Mouse (Mus musculus): Measurements from ENCODE around the gene Tnks2. TPM values are rescaled to one million over a fixed set of nuclear protein-coding genes. Genes with fewer than 3 reads are reported as not detected.

Tnks2 gene
- polyA plus RNA-seq, 2 experiments: 19.0 to 19.4 TPM

GRCm38 (mm10) chr19:36806842-36807241, 27.2 kb upstream of the Tnks2 start:
- Histone ChIP-seq H3K27me3 (ENCODE audit: control insufficient read depth, insufficient read depth, low read length) (no peaks in the 10 kb centered on the region), H3K4me1 (replicated peaks; ENCODE audit: control insufficient read depth in 2 of 2, insufficient read depth in 2 of 2, low read length in 1 of 2) (0 out of 4 replicates have a peak, but pooled peaks cover 0 to 2% of the 10 kb centered on the region in 2 experiments), H3K36me3 (replicated peaks; ENCODE audit: control insufficient read depth, insufficient read depth, low read depth) (no peaks in the 10 kb centered on the region), H3K4me2 (ENCODE audit: low read depth) (no peak overlapping the region), H3K9me3 (ENCODE audit: control insufficient read depth, low read length) (peaks cover 3% of the 10 kb centered on the region; the same call in 1 of the 2 replicates), H3K9ac (replicated peaks) (no peak overlapping the region), H3K27ac (no peak overlapping the region), H3K4me3 (ENCODE audit: insufficient read depth in 1 of 2, low read depth in 2 of 2, low read length in 2 of 2) (no peak overlapping the region)
- ATAC-seq (ENCODE audit: insufficient read depth) (no peak), DNase-seq (ENCODE audit: low read depth in 3 of 3, low spot score in 3 of 3) (no peak)
- no peak for TF ChIP-seq CTCF (IDR thresholded peaks at IDR 0.05; ENCODE audit: low read depth)
- TF ChIP-seq EP300 (IDR thresholded peaks at IDR 0.05; ENCODE audit: low read depth): no peak
- 34% methylated on average over 2 of the region's 2 CpGs for WGBS (ENCODE audit: insufficient replicate concordance)

DNA sequence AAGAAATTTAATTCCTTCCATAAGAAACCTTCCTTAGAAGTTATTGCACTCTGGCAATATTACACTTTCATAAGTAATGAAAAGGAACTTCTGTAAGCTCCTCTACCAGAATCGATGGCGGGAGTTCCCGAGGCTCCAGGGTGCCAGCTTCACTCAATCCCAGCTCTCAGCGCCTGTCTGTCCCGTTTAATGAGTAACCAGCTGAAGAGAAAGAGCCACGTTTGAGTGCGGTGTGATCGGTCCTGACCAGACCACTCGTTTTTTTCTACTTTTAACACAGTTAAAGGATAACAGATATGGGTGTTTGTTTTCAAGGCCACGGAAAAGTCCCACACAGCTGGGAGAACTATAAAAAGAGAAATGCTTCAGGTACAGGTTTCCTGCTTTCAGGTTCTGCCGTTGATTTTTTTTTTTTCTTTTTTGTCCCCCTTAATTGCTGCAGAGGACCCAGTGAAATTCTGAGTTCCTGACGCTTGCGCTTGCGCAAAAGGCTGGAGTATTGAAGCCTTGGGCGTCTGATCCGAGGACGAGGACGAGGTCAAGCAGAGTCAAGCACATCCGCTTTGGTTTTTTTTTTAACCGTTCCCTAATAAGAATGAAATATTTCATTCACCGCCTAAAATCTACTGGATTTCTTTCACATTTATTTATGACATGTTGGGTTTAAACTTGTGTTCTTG, 25.5 kb upstream of the Tnks2 start:
- H3K9me3 ChIP-seq (ENCODE audit: control insufficient read depth, low read length): no peaks in the 10 kb centered on the region
- TF ChIP-seq CTCF (IDR thresholded peaks at IDR 0.05; ENCODE audit: low read depth) (no peak), EP300 (IDR thresholded peaks at IDR 0.05; ENCODE audit: low read depth) (no peak)
- H3K27me3 ChIP-seq (ENCODE audit: control insufficient read depth, insufficient read depth, low read length): no peaks in the 10 kb centered on the region
- DNase-seq (ENCODE audit: low read depth in 3 of 3, low spot score in 3 of 3) (no peak), ATAC-seq (ENCODE audit: insufficient read depth) (peak; percentile 53; the same call in 1 of the 2 replicates)
- 59% methylated on average over 21 of the region's 21 CpGs for WGBS (ENCODE audit: insufficient replicate concordance)
- H3K27ac ChIP-seq: no peak overlapping the region
- 0 out of 4 replicates have a peak, but pooled peaks cover 0 to 2% of the 10 kb centered on the region in 2 experiments for H3K4me1 ChIP-seq (replicated peaks; ENCODE audit: control insufficient read depth in 2 of 2, insufficient read depth in 2 of 2, low read length in 1 of 2)
- no peak overlapping the region for H3K9ac ChIP-seq (replicated peaks)
- H3K4me2 ChIP-seq (ENCODE audit: low read depth): peak overlapping the region; percentile 15; the same call in 1 of the 2 replicates
- no peak overlapping the region for H3K4me3 ChIP-seq (ENCODE audit: insufficient read depth in 1 of 2, low read depth in 2 of 2, low read length in 2 of 2)
- H3K36me3 ChIP-seq (replicated peaks; ENCODE audit: control insufficient read depth, insufficient read depth, low read depth): no peaks in the 10 kb centered on the region

GRCm38 (mm10) chr19:36809476-36810168, 24.4 kb upstream of the Tnks2 start:
- Histone ChIP-seq H3K36me3 (replicated peaks; ENCODE audit: control insufficient read depth, insufficient read depth, low read depth) (no peaks in the 10 kb centered on the region), H3K9me3 (ENCODE audit: control insufficient read depth, low read length) (no peaks in the 10 kb centered on the region), H3K4me2 (ENCODE audit: low read depth) (no peak overlapping the region), H3K27ac (no peak overlapping the region), H3K4me1 (replicated peaks; ENCODE audit: control insufficient read depth in 2 of 2, insufficient read depth in 2 of 2, low read length in 1 of 2) (0 out of 4 replicates have a peak, but pooled peaks cover 0 to 2% of the 10 kb centered on the region in 2 experiments), H3K27me3 (ENCODE audit: control insufficient read depth, insufficient read depth, low read length) (no peaks in the 10 kb centered on the region), H3K4me3 (ENCODE audit: insufficient read depth in 1 of 2, low read depth in 2 of 2, low read length in 2 of 2) (no peak overlapping the region), H3K9ac (replicated peaks) (no peak overlapping the region)
- no peak for DNase-seq (ENCODE audit: low read depth in 3 of 3, low spot score in 3 of 3)
- ATAC-seq (ENCODE audit: insufficient read depth): no peak
- TF ChIP-seq CTCF (IDR thresholded peaks at IDR 0.05; ENCODE audit: low read depth) (no peak), EP300 (IDR thresholded peaks at IDR 0.05; ENCODE audit: low read depth) (no peak)
- 29% methylated on average over 12 of the region's 12 CpGs for WGBS (ENCODE audit: insufficient replicate concordance)

DNA sequence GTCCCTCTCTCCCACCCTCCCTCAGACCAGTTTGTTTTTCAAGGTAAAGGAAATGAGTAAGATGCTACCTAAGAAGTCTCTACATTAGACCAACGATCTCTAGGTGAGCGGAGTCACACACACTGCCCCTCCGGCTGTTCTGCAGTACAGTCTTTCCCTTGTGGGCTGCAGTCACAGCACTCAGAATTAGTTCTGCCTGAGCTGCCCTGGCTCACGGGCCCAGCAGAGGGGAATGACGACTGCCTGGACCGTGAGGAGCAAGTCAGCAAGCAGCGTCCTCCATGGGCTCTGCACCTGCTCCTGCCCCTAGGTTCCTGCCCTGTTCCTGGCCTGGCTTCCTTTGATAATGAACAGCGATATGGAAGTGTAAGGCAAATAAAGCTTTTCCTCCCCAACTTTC, 22.0 kb upstream of the Tnks2 start:
- TF ChIP-seq EP300 (IDR thresholded peaks at IDR 0.05; ENCODE audit: low read depth) (no peak), CTCF (IDR thresholded peaks at IDR 0.05; ENCODE audit: low read depth) (no peak)
- no peak for ATAC-seq (ENCODE audit: insufficient read depth)
- no peaks in the 10 kb centered on the region for H3K9me3 ChIP-seq (ENCODE audit: control insufficient read depth, low read length)
- no peaks in the 10 kb centered on the region for H3K36me3 ChIP-seq (replicated peaks; ENCODE audit: control insufficient read depth, insufficient read depth, low read depth)
- no peak overlapping the region for H3K27ac ChIP-seq
- no peak overlapping the region for H3K4me3 ChIP-seq (ENCODE audit: insufficient read depth in 1 of 2, low read depth in 2 of 2, low read length in 2 of 2)
- no peaks in the 10 kb centered on the region for H3K27me3 ChIP-seq (ENCODE audit: control insufficient read depth, insufficient read depth, low read length)
- no peak overlapping the region for H3K4me2 ChIP-seq (ENCODE audit: low read depth)
- no peak overlapping the region for H3K9ac ChIP-seq (replicated peaks)
- H3K4me1 ChIP-seq (replicated peaks; ENCODE audit: control insufficient read depth in 2 of 2, insufficient read depth in 2 of 2, low read length in 1 of 2): peaks cover 0 to 7% of the 10 kb centered on the region in 2 experiments; a peak in 1 of 4 replicates
- no peak for DNase-seq (ENCODE audit: low read depth in 3 of 3, low spot score in 3 of 3)
- 44% methylated on average over 8 of the region's 8 CpGs for WGBS (ENCODE audit: insufficient replicate concordance)

Measured in liver, embryonic 14.5 days (tissue).